Mouse (Mus musculus) adrenal gland, postnatal 25 days (tissue): ENCODE measurements around the gene Gm5286. TPM values are rescaled to one million over a fixed set of nuclear protein-coding genes. Genes with fewer than 3 reads are reported as not detected.
"Not testable (repeated sequence)": the region's sequence is repeated elsewhere in the genome, so short reads cannot be mapped to it uniquely, and the experiment has no call there.

Experiments
- DNase-seq: peaks from one replicate; pipeline ENCODE4 v3.0.0; 2021; ENCODE audit warnings: mixed read lengths
- long read RNA-seq: library from polyadenylated mRNA; stranded (forward); transcript quantifications from one replicate; pipeline ENCODE4 v2.0.0, GENCODE M21; 2021
- total RNA-seq: library from RNA; stranded (reverse); gene quantifications from 2 replicates; pipeline ENCODE4 v1.2.3, GENCODE M21; 2021

Gene Gm5286
- not detected in 2 replicates for total RNA-seq
- long read RNA-seq, result 0 reads

GRCm38 (mm10) chr3:94196414-94196813 lies at the start of gene Gm5286:
Gene Gm5286 (plus strand): TSS chr3:94196714.
- DNase-seq, result not testable (repeated sequence)

GRCm38 (mm10) chr3:94167351-94167750 lies 29.2 kb upstream of the Gm5286 start:
- not testable (repeated sequence) for DNase-seq

GRCm38 (mm10) chr3:94178093-94178492 lies 18.4 kb upstream of the Gm5286 start, which contains the start of gene Gm10696:
Gene Gm10696 (minus strand): TSS chr3:94178193.
- DNase-seq, result not testable (repeated sequence)

Other genes with a start within 250 kb of the Gm5286 start
- not detected in 2 replicates for gene Tdpoz5, start 235.4 kb upstream of the Gm5286 start, total RNA-seq
- gene Gm9125, start 141.8 kb upstream of the Gm5286 start, total RNA-seq, result not detected in 2 replicates
- gene Gm10697, start 124.1 kb upstream of the Gm5286 start, total RNA-seq, result not detected in 2 replicates
- not detected in 2 replicates for gene Gm10696, start 18.5 kb upstream of the Gm5286 start, total RNA-seq
- not detected in 2 replicates for gene Gm4778, start 67.3 kb downstream of the Gm5286 start, total RNA-seq
- 10.4 and 12.4 TPM in 2 replicates for gene Them4, start 113.4 kb downstream of the Gm5286 start, total RNA-seq
- gene Them5, start 145.4 kb downstream of the Gm5286 start, total RNA-seq, result not detected in 2 replicates
- gene C2cd4d, start 165.7 kb downstream of the Gm5286 start, total RNA-seq, result 0.49 TPM in 1 of 2 replicates, not detected in the other
- 13.9 and 19.0 TPM in 2 replicates for gene Rorc, start 176.1 kb downstream of the Gm5286 start, total RNA-seq
- 0.76 and 0.90 TPM in 2 replicates for gene Lingo4, start 201.8 kb downstream of the Gm5286 start, total RNA-seq
- gene Tdrkh, start 216.6 kb downstream of the Gm5286 start, total RNA-seq, result 8.2 and 10.6 TPM in 2 replicates
- 69.6 and 71.6 TPM in 2 replicates for gene Mrpl9, start 246.6 kb downstream of the Gm5286 start, total RNA-seq
- gene Oaz3, start 247.2 kb downstream of the Gm5286 start, total RNA-seq, result not detected in 2 replicates